Mouse (Mus musculus): ENCODE results near the gene Tead1.

DNA sequence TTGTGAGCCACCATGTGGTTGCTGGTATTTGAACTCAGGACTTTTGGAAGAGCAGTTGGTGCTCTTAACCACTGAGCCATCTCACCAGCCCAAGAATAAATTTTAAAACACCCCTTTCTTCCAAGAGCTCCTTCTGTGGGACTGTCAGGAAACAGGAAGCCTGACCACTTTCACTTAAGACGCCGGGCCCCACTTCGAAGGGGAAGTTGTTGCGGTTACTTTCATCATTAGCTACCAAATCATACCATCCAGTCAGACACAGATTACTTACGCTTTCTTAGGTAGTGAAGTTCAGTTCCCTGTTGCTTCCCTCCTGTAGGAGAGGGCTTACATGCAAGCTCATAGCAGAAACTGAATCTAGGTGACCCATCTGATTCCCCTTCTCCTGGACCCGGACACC, 180.8 kb downstream of the Tead1 start:
- TF ChIP-seq EP300 (IDR thresholded peaks at IDR 0.05; ENCODE audit: insufficient read depth, low read depth, low read length) (no peak), CTCF (IDR thresholded peaks at IDR 0.05; ENCODE audit: low read depth, low read length) (no peak), POLR2A (IDR thresholded peaks at IDR 0.05; ENCODE audit: insufficient read depth, low read length) (no peak)
